Mouse (Mus musculus) B cell, adult (primary cell): ENCODE results near the gene Wdr18. TPM values are rescaled to one million over a fixed set of nuclear protein-coding genes. Genes with fewer than 3 reads are reported as not detected.

ENCODE experiments used
- total RNA-seq: library from RNA; stranded (reverse); gene quantifications from 4 replicates; pipeline ENCODE4 v1.2.4, GENCODE M21; 2023; ENCODE audit not compliant: inconsistent age

Wdr18 gene
- total RNA-seq, result 40.2 to 51.6 TPM (median 44.7 TPM) in 4 replicates

GRCm38 (mm10) chr10:79959847-79960601 is at the start of gene Wdr18:
Gene Wdr18, plus strand, starts transcription at chr10:79960152.

GRCm38 (mm10) chr10:79910556-79910955 is 49.4 kb upstream of the Wdr18 start, which contains the start of gene Gm26602:
Gene Gm26602, plus strand, starts transcription at chr10:79910856.

GRCm38 (mm10) chr10:79916808-79917531 is 43.0 kb upstream of the Wdr18 start, which contains the start of gene Kiss1r:
Gene Kiss1r, plus strand, starts transcription at chr10:79916971.

GRCm38 (mm10) chr10:79920958-79921535 is 38.9 kb upstream of the Wdr18 start, which contains the start of gene R3hdm4:
Gene R3hdm4, minus strand, starts transcription at chr10:79921208.

GRCm38 (mm10) chr10:79926491-79927323 is 33.2 kb upstream of the Wdr18 start, which contains the start of gene Arid3a:
Gene Arid3a, plus strand, starts transcription at chr10:79927043.

GRCm38 (mm10) chr10:79970415-79971182 is 10.6 kb downstream of the Wdr18 start, which contains the start of gene Grin3b:
Gene Grin3b, plus strand, starts transcription at chr10:79970715.

GRCm38 (mm10) chr10:79984195-79984816 is 24.4 kb downstream of the Wdr18 start, which contains the start of gene Tmem259:
Gene Tmem259, minus strand, starts transcription at chr10:79984330.

GRCm38 (mm10) chr10:79988506-79989271 is 28.7 kb downstream of the Wdr18 start, which contains the start of gene Cnn2:
Gene Cnn2, plus strand, starts transcription at chr10:79988584.

GRCm38 (mm10) chr10:79996272-79997033 is 36.5 kb downstream of the Wdr18 start, which contains the start of gene Abca7:
Gene Abca7, plus strand, starts transcription at chr10:79996494.

GRCm38 (mm10) chr10:80016511-80016910 is 56.6 kb downstream of the Wdr18 start, which contains the start of gene Arhgap45:
Gene Arhgap45, plus strand, starts transcription at chr10:80016653.

Other genes starting within 250 kb of the Wdr18 start
- gene Hcn2, start 243.5 kb upstream of the Wdr18 start, total RNA-seq, result 0.26 TPM in 1 of 4 replicates, not detected in the others
- gene Polrmt, start 213.6 kb upstream of the Wdr18 start, total RNA-seq, result 55.6 to 79.9 TPM (median 71.2 TPM) in 4 replicates
- gene Fgf22, start 205.1 kb upstream of the Wdr18 start, total RNA-seq, result not detected in 4 replicates
- 52.1 to 65.8 TPM (median 59.1 TPM) in 4 replicates for gene Rnf126, start 193.2 kb upstream of the Wdr18 start, total RNA-seq
- 1.1 to 2.1 TPM (median 1.7 TPM) in 4 replicates for gene Fstl3, start 182.9 kb upstream of the Wdr18 start, total RNA-seq
- gene Prss57, start 169.2 kb upstream of the Wdr18 start, total RNA-seq, result not detected in 4 replicates
- gene Palm, start 166.6 kb upstream of the Wdr18 start, total RNA-seq, result 5.9 to 8.0 TPM (median 6.7 TPM) in 4 replicates
- gene Misp, start 139.2 kb upstream of the Wdr18 start, total RNA-seq, result not detected in 4 replicates
- 430 to 480 TPM (median 445 TPM) in 4 replicates for gene Ptbp1, start 105.7 kb upstream of the Wdr18 start, total RNA-seq
- not detected in 4 replicates for gene Prtn3, start 85.7 kb upstream of the Wdr18 start, total RNA-seq
- 0.27 to 1.1 TPM (median 0.75 TPM) in 4 replicates for gene Plppr3, start 85.5 kb upstream of the Wdr18 start, total RNA-seq
- not detected in 4 replicates for gene Elane, start 73.9 kb upstream of the Wdr18 start, total RNA-seq
- gene Cfd, start 69.3 kb upstream of the Wdr18 start, total RNA-seq, result not detected in 4 replicates
- 76.7 to 86.8 TPM (median 80.6 TPM) in 4 replicates for gene Med16, start 51.2 kb upstream of the Wdr18 start, total RNA-seq
- gene Gm26602, start 49.3 kb upstream of the Wdr18 start, total RNA-seq, result not detected in 4 replicates
- 0.16 to 0.90 TPM (median 0.41 TPM) in 4 replicates for gene Kiss1r, start 43.2 kb upstream of the Wdr18 start, total RNA-seq
- gene R3hdm4, start 38.9 kb upstream of the Wdr18 start, total RNA-seq, result 97.6 to 112 TPM (median 107 TPM) in 4 replicates
- gene Arid3a, start 33.1 kb upstream of the Wdr18 start, total RNA-seq, result 33.9 to 40.6 TPM (median 35.9 TPM) in 4 replicates
- 0.21 TPM in 1 of 4 replicates, not detected in the others for gene Grin3b, start 10.6 kb downstream of the Wdr18 start, total RNA-seq
- 157 to 164 TPM (median 160 TPM) in 4 replicates for gene Tmem259, start 24.2 kb downstream of the Wdr18 start, total RNA-seq
- gene Cnn2, start 28.4 kb downstream of the Wdr18 start, total RNA-seq, result 325 to 361 TPM (median 340 TPM) in 4 replicates
- 53.9 to 56.0 TPM (median 54.6 TPM) in 4 replicates for gene Abca7, start 36.3 kb downstream of the Wdr18 start, total RNA-seq
- gene Arhgap45, start 56.5 kb downstream of the Wdr18 start, total RNA-seq, result 493 to 520 TPM (median 510 TPM) in 4 replicates
- 73.4 to 86.2 TPM (median 75.9 TPM) in 4 replicates for gene Polr2e, start 79.6 kb downstream of the Wdr18 start, total RNA-seq
- gene Gpx4, start 87.0 kb downstream of the Wdr18 start, total RNA-seq, result 124 to 132 TPM (median 128 TPM) in 4 replicates
- gene Sbno2, start 145.4 kb downstream of the Wdr18 start, total RNA-seq, result 109 to 122 TPM (median 117 TPM) in 4 replicates
- 173 to 183 TPM (median 178 TPM) in 4 replicates for gene Stk11, start 155.7 kb downstream of the Wdr18 start, total RNA-seq
- gene Atp5d, start 178.5 kb downstream of the Wdr18 start, total RNA-seq, result 164 to 190 TPM (median 176 TPM) in 4 replicates
- 5.9 to 9.3 TPM (median 6.8 TPM) in 4 replicates for gene Cbarp, start 180.7 kb downstream of the Wdr18 start, total RNA-seq
- gene Midn, start 188.1 kb downstream of the Wdr18 start, total RNA-seq, result 143 to 168 TPM (median 155 TPM) in 4 replicates
- gene Cirbp, start 205.8 kb downstream of the Wdr18 start, total RNA-seq, result 183 to 228 TPM (median 208 TPM) in 4 replicates
- gene 1600002K03Rik, start 212.8 kb downstream of the Wdr18 start, total RNA-seq, result 10.6 to 16.3 TPM (median 15.1 TPM) in 4 replicates
- gene Efna2, start 219.3 kb downstream of the Wdr18 start, total RNA-seq, result 0.24 to 0.51 TPM in 2 of 4 replicates, not detected in the others